Mouse (Mus musculus) midbrain, embryonic 14.5 days (tissue): ENCODE measurements at regions not wholly inside any gene's neighbourhood (a gene's known extent, or its start where the extent isn't known, plus 50 kb on each side); places are given as distances from the start of the nearest gene placed in this dataset.
"Not testable (repeated sequence)": the region's sequence is repeated elsewhere in the genome, so short reads cannot be mapped to it uniquely, and the experiment has no call there.

Source experiments
- ATAC-seq: fragments of 200-750 bp; cut with Nextera tagmentation; 2 replicates; pipeline ENCODE4 v1.8.0; 2017; ENCODE audit warnings: moderate number of reproducible peaks, moderate library complexity; ENCODE audit not compliant: low FRiP score, low TSS enrichment
- DNase-seq: peaks from one replicate; pipeline ENCODE4 v3.0.0-alpha.2; 2015
- H3K27ac ChIP-seq: fragments of 300-500 bp; sonication (generic); replicated peaks from 2 replicates; pipeline ENCODE4 v1.5.1; 2014; ENCODE audit warnings: mild to moderate bottlenecking, low read depth, low read length, moderate library complexity
- H3K27me3 ChIP-seq: fragments of 300-500 bp; sonication (generic); 2 replicates; pipeline ENCODE4 v1.6.1; 2014; ENCODE audit warnings: low read length, control low read depth, mixed read lengths; ENCODE audit not compliant: control insufficient read depth, insufficient read depth
- H3K36me3 ChIP-seq: fragments of 300-500 bp; sonication (generic); 2 replicates; pipeline ENCODE4 v1.6.1; 2014; ENCODE audit warnings: low read length, control low read depth; ENCODE audit not compliant: control insufficient read depth, insufficient read depth
- H3K4me1 ChIP-seq: fragments of 300-500 bp; sonication (generic); 2 replicates; pipeline ENCODE4 v1.6.1; 2014; ENCODE audit warnings: mild to moderate bottlenecking, antibody characterized with exemption, low read length, control low read depth; ENCODE audit not compliant: control insufficient read depth, insufficient read depth
- H3K4me2 ChIP-seq: fragments of 300-500 bp; sonication (generic); 2 replicates; pipeline ENCODE4 v1.6.1; 2014; ENCODE audit warnings: mild to moderate bottlenecking, low read length, moderate library complexity
- H3K4me3 ChIP-seq: fragments of 300-500 bp; sonication (generic); replicated peaks from 2 replicates; pipeline ENCODE4 v1.5.1; 2014; ENCODE audit warnings: low read depth, low read length
- H3K9ac ChIP-seq: fragments of 300-500 bp; sonication (generic); replicated peaks from 2 replicates; pipeline ENCODE4 v1.6.1; 2014; ENCODE audit warnings: mild to moderate bottlenecking, low read length, moderate library complexity
- H3K9me3 ChIP-seq: fragments of 300-500 bp; sonication (generic); 2 replicates; pipeline ENCODE4 v1.6.1; 2016; ENCODE audit warnings: low read length, control low read depth, mixed read lengths; ENCODE audit not compliant: control insufficient read depth
- WGBS: fragments of 180-500 bp; shearing (Covaris S2); extraction: QIAGEN DNeasy Blood & Tissue Kit; methylation state at CpG from one replicate; pipeline ENCODE4 v1.1.7; 2014; 5-methylcytosine and 5-hydroxymethylcytosine counted together

DNA sequence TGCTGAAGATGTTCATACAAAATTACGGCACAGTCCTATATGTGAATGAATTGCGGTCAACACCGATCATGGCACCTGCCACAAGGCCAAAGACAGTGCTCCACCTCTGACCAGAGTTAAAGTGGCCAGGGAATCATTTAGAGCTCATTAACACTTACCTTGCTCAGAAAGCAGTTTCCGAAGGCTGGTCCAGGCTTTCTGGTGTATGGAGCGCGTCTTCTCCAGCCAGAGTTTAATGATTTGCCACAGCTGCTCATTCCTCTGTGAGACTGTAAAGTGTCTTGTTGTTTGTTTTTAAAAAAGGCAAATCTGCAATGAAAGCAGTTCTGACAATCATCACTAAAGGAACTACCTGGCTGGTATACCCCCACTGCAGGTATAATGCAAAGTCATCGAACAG, 256.7 kb downstream of the Nfkbiz start:
- Histone ChIP-seq H3K9me3 (no peaks in the 10 kb centered on the region), H3K27me3 (no peaks in the 10 kb centered on the region), H3K36me3 (no peaks in the 10 kb centered on the region), H3K4me1 (no peaks in the 10 kb centered on the region), H3K4me2 (no peak overlapping the region), H3K4me3 (no peak overlapping the region), H3K9ac (no peak overlapping the region), H3K27ac (no peak overlapping the region)
- ATAC-seq: no peak
- 96% methylated on average over 7 of the region's 7 CpGs for WGBS
- DNase-seq: no peak

DNA sequence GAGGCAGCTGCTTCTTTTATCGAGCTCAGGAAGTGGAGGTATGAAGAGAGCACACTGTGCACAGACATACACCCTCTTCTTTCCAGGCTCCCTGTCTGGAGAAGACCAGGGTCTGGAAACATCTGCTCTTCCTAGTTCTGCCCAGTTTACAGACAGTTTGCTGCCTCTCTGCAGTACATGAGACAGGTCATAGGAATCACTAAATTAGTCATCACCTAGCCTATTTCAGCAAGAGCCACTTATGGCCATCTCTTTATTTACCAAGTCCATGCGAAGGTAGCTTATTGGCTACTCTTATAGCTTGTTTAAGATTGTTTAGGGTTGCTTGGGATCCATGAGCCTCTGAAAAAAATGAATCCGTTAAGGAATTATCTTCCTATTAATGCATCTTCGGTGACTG, 257.9 kb downstream of the Nfkbiz start:
- WGBS: 93% methylated on average over 4 of the region's 4 CpGs
- no peak overlapping the region for H3K4me3 ChIP-seq
- no peak overlapping the region for H3K4me2 ChIP-seq
- no peak overlapping the region for H3K27ac ChIP-seq
- no peak for ATAC-seq
- H3K36me3 ChIP-seq: no peaks in the 10 kb centered on the region
- no peaks in the 10 kb centered on the region for H3K27me3 ChIP-seq
- no peaks in the 10 kb centered on the region for H3K9me3 ChIP-seq
- no peaks in the 10 kb centered on the region for H3K4me1 ChIP-seq
- DNase-seq: no peak
- no peak overlapping the region for H3K9ac ChIP-seq

DNA sequence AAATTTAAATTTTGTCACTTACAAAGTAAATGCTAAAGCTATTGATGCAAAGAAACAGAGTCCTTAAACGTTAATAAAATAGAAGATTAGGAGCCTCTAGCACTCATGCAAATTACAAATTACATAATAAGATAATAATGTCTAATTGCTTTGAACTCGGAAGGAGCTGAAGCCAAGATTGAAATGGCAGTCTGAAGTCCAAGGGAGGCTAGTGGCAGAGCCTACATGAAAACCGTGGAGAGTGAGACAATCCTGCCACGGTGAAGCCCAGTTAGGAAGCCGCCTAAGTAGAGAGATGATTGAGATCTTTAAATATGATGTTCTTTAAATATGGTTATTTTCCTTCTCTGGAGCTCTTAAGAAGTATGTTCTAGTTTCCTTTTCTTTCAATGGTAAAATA, 260.0 kb downstream of the Nfkbiz start:
- WGBS: 87% methylated on average over 5 of the region's 5 CpGs
- H3K9ac ChIP-seq: no peak overlapping the region
- H3K4me3 ChIP-seq: no peak overlapping the region
- no peaks in the 10 kb centered on the region for H3K4me1 ChIP-seq
- no peaks in the 10 kb centered on the region for H3K36me3 ChIP-seq
- no peaks in the 10 kb centered on the region for H3K27me3 ChIP-seq
- ATAC-seq (no peak), DNase-seq (no peak)
- no peak overlapping the region for H3K27ac ChIP-seq
- no peaks in the 10 kb centered on the region for H3K9me3 ChIP-seq
- H3K4me2 ChIP-seq: no peak overlapping the region

DNA sequence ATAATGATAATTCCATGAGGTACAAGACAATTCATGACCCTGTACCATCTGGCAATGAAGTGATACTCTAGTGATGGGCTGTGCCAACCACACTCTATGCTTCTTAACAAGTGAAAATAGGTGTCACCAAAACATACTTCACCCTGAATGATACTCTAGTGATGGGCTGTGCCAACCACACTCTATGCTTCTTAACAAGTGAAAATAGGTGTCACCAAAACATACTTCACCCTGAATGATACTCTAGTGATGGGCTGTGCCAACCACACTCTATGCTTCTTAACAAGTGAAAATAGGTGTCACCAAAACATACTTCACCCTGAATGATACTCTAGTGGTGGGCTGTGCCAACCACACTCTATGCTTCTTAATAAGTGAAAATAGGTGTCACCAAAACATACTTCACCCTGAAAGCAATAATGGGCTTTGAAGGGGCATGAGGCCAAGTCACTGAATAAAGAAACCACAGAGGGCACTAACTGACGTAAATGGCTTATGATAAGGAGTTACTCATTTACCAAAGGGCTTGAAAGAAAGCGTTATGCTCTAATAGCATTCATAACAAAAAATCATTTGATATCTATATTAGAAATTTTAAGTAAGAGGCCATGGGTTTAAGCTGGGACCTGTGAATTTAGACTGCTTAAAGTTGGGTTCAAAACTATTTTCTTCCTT, 263.0 kb downstream of the Nfkbiz start:
- not testable (repeated sequence) for ATAC-seq, DNase-seq
- WGBS: 89% methylated on average over 2 of the region's 2 CpGs

DNA sequence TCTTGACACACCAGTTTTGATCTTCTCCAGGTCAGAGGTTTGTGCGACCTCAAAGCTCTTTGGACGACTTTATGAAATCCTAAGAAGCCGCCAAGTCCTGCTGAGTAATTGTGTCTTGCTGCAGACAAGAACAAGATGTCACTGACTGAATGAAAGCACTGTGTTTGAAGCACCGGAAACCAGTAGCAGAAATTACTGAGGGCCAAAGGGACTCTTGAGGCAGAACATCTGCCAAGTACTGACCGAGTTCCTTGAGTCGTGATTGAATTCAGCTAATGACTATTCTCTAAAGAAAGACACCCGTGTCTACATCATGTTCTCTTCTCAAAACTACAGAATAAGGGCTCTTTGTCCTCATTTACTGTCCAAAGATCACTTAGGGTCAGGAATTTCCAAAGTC, 267.6 kb downstream of the Nfkbiz start:
- H3K4me2 ChIP-seq: no peak overlapping the region
- H3K4me1 ChIP-seq: no peaks in the 10 kb centered on the region
- H3K9me3 ChIP-seq: no peaks in the 10 kb centered on the region
- no peak overlapping the region for H3K4me3 ChIP-seq
- H3K27me3 ChIP-seq: no peaks in the 10 kb centered on the region
- H3K27ac ChIP-seq: no peak overlapping the region
- H3K9ac ChIP-seq: no peak overlapping the region
- no peaks in the 10 kb centered on the region for H3K36me3 ChIP-seq
- DNase-seq: no peak
- ATAC-seq: no peak
- 19% methylated on average over 7 of the region's 7 CpGs for WGBS

More for the DNA sequence above, 263.0 kb downstream of the Nfkbiz start:
- H3K4me1 ChIP-seq, H3K27me3 ChIP-seq, H3K27ac ChIP-seq, H3K36me3 ChIP-seq, H3K4me3 ChIP-seq, H3K9me3 ChIP-seq, H3K9ac ChIP-seq, H3K4me2 ChIP-seq: not testable (repeated sequence)

DNA sequence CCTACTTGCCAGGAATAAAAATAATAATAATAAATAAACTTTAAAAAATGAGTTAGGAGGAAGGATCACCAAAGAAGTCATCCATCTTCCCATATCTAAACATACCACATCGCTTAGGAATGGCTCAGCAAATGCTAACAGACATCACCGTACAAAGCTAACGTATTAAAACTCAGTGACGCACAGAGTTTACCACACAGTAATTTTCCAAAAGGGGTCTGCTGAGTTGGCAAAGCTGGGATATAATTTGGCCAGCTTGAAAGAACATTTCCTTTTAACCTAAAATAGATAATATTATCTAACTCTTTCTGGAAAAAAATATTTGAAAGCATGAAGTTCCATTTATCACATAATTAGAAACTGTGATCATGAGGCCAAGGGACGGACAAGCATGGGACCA, 268.6 kb downstream of the Nfkbiz start:
- no peak for ATAC-seq
- no peak for DNase-seq
- Histone ChIP-seq H3K4me2 (no peak overlapping the region), H3K9me3 (no peaks in the 10 kb centered on the region), H3K27me3 (no peaks in the 10 kb centered on the region), H3K27ac (no peak overlapping the region), H3K4me1 (no peaks in the 10 kb centered on the region), H3K36me3 (no peaks in the 10 kb centered on the region), H3K4me3 (no peak overlapping the region), H3K9ac (no peak overlapping the region)
- 91% methylated on average over 5 of the region's 5 CpGs for WGBS

DNA sequence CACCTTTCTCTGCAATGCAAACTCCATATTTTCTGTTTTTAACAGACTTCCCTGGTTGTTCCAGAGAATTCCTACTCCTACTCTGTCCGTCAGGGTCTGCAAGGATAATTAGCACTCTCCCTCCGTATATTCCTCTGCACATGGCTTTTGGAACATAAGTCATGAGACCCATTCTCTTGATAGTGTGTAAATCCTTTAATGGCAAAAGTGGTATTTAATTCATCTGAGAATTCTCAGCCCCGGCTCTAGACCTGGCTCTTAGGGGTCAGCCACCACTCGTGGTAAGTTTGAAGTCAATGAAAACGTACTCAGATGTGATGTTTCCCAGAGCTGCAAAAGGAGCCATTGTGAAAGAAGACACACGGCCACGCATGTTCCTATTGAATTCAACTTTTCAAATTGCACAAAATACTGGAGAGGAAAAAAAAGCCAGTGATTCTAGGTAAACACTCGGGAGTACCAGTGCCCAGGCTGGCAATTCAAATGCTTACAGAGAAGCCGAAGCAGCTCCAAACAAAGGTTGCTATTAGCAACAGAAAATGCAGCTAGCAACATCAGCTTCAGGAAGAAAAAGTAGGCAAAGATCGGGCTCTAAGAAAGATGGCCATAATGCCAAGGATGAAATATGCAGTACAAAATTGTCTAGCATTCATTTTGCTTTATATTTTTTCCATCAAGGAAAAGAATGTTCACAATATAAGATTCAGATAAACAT, 258.2 kb upstream of the Zpld1 start:
- 0 out of 2 replicates have a peak overlapping the region, but pooled peaks have one; percentile 17 for H3K9ac ChIP-seq
- peaks cover 5% of the 10 kb centered on the region; the same call in 1 of the 2 replicates for H3K4me1 ChIP-seq
- H3K4me2 ChIP-seq: peak overlapping the region; percentile 44
- H3K36me3 ChIP-seq: no peaks in the 10 kb centered on the region
- no peaks in the 10 kb centered on the region for H3K9me3 ChIP-seq
- H3K27ac ChIP-seq: peak overlapping the region; percentile 46
- H3K27me3 ChIP-seq: no peaks in the 10 kb centered on the region
- H3K4me3 ChIP-seq: no peak overlapping the region
- ATAC-seq: peak; percentile 74; the same call in 1 of the 2 replicates
- 18% methylated on average over 10 of the region's 10 CpGs for WGBS
- peak; percentile 87 for DNase-seq

DNA sequence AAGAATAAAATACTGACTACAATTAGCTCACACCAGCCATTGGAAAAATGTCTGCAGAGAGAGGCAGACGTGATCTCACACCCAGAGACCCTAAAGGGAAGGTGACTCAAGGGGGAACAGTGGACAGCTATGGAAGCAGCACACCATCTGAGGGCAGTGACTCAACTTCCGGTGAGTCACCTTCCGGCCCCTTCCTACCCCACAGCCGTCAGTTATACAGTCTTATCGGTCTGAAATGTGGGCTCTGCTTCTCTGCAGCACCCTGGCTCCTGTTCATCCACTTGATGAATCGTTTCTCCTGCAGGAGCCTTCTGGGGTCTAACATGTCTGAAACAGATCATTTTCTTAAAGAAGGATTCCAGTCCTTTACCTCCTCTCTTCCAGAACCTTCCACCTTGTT, 257.4 kb upstream of the Zpld1 start:
- no peak overlapping the region for H3K9ac ChIP-seq
- H3K27me3 ChIP-seq: no peaks in the 10 kb centered on the region
- no peak for ATAC-seq
- H3K4me2 ChIP-seq: no peak overlapping the region
- DNase-seq: no peak
- peaks cover 8% of the 10 kb centered on the region; the same call in 1 of the 2 replicates for H3K4me1 ChIP-seq
- no peaks in the 10 kb centered on the region for H3K9me3 ChIP-seq
- H3K27ac ChIP-seq: no peak overlapping the region
- H3K36me3 ChIP-seq: no peaks in the 10 kb centered on the region
- WGBS: 89% methylated on average over 6 of the region's 6 CpGs
- no peak overlapping the region for H3K4me3 ChIP-seq

DNA sequence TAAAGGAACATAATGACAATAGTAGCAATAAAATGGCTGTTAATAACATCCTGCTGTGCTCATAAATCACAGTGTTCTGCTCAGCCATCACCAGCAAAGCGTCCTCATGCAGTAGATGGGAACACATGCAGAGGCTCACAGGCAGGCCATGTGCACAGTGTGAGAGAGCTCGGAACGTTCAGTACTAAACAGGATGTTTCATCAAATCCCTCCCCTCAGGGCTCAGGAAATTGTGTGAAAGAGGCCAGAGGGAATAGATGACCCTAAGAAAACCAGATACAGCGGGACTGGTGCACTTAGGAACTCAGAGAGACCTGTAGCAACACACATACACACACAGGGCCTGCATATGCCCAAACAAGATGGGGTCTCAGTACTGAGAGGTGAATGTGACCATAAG, 256.1 kb upstream of the Zpld1 start:
- no peak overlapping the region for H3K9ac ChIP-seq
- peaks cover 8% of the 10 kb centered on the region; the same call in 1 of the 2 replicates for H3K4me1 ChIP-seq
- no peaks in the 10 kb centered on the region for H3K27me3 ChIP-seq
- ATAC-seq: no peak
- no peaks in the 10 kb centered on the region for H3K36me3 ChIP-seq
- H3K27ac ChIP-seq: no peak overlapping the region
- H3K9me3 ChIP-seq: no peaks in the 10 kb centered on the region
- H3K4me3 ChIP-seq: no peak overlapping the region
- no peak overlapping the region for H3K4me2 ChIP-seq
- 87% methylated on average over 4 of the region's 4 CpGs for WGBS
- DNase-seq: no peak
